Mouse (Mus musculus): ENCODE results near the gene Mapre3. TPM values are rescaled to one million over a fixed set of nuclear protein-coding genes. Genes with fewer than 3 reads are reported as not detected.

The Mapre3 gene
- polyA plus RNA-seq, 1 experiment from 2014 or later: 15.6 TPM

DNA sequence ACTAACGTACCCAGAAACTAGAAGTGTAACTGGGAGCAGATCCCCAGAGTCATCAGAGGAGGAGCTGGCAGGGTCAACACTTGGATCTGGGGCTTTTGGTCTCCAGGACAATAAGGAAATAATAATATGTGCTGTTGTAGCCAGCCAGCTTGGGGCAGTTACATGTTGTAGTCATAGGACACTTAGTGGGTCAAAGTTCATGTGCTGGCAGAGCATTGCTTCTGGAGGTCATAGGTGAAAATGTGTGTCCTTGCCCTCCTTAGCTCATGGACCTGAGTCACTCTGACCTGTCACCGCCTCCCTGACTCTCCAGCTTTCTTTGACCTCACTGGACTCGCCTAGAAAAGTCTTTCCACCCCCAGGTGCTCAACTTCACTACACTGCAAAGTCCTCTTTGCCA, 19.0 kb downstream of the Mapre3 start:
- DNase-seq (ENCODE audit: extremely low spot score, low spot score): no peak
- Histone ChIP-seq H3K36me3 (replicated peaks) (peaks cover 19% of the 10 kb centered on the region), H3K4me1 (no peaks in the 10 kb centered on the region), H3K9me3 (peaks cover 8% of the 10 kb centered on the region), H3K4me3 (no peak overlapping the region), H3K27me3 (ENCODE audit: poor library complexity, severe bottlenecking) (no peaks in the 10 kb centered on the region), H3K27ac (no peak overlapping the region)
- WGBS: 91% methylated on average over 3 of the region's 3 CpGs

DNA sequence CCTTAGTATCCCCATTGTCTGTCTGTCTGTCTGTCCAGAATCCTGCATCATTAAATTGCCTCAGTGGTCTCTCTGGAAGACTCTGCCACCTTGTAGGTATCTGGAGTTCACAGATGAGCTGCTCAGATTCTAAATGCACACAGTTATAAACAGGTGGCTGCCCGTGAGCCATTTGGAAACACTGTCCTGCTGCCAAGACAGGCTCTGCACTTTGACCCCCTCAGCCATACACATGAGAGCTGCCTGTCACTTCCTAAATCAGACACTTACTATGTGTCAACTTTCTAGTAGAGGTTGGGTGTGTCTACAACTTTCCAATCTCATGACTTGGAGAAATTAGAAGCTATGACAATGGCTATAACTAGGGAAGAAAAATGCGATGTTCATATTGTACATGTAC, 25.3 kb downstream of the Mapre3 start:
- H3K9me3 ChIP-seq: peaks cover 8% of the 10 kb centered on the region
- 89% methylated on average over 2 of the region's 2 CpGs for WGBS
- no peak overlapping the region for H3K27ac ChIP-seq
- H3K36me3 ChIP-seq (replicated peaks): peaks cover 19% of the 10 kb centered on the region
- H3K4me1 ChIP-seq: no peaks in the 10 kb centered on the region
- H3K27me3 ChIP-seq (ENCODE audit: poor library complexity, severe bottlenecking): no peaks in the 10 kb centered on the region
- DNase-seq (ENCODE audit: extremely low spot score, low spot score): no peak
- no peak overlapping the region for H3K4me3 ChIP-seq

GRCm38 (mm10) chr5:30841896-30842295, 27.5 kb downstream of the Mapre3 start:
- H3K4me3 ChIP-seq: no peak overlapping the region
- H3K27me3 ChIP-seq (ENCODE audit: poor library complexity, severe bottlenecking): no peaks in the 10 kb centered on the region
- H3K9me3 ChIP-seq: peaks cover 5% of the 10 kb centered on the region
- no peak for DNase-seq (ENCODE audit: extremely low spot score, low spot score)
- H3K27ac ChIP-seq: no peak overlapping the region
- 57% methylated on average over 3 of the region's 3 CpGs for WGBS
- H3K36me3 ChIP-seq (replicated peaks): peaks cover 11% of the 10 kb centered on the region
- no peaks in the 10 kb centered on the region for H3K4me1 ChIP-seq

DNA sequence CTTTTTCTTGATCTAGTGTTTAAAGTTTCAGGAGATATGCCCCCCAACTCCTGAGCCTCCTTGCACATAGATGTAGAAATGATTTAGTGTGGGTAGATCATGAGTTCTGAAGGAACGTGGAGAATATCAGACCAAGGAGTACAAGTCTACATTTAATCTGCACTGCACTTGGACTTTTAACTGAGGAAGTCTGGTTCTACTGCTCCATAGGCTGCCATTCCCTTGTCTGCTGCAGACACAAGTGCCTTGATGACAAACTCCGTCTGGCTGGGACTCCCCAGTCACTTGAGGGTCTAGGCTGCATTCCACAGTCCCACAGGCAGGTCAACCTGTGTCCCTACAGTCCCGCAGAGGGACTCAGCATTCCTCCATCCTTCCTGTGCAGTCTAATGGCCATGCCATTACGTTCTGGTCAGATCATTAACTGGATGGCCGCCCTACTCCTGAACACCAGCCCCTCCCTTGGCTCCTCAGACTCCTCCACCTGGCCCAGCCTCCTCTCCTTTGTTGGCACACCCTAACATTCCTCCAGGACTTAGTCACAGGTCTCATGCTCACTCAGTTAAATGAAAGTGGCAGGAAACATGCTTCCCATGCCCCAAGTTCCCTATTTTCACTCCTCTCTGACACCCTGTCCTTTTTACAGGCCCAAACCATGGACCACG, 35.6 kb downstream of the Mapre3 start:
- 71% methylated on average over 6 of the region's 6 CpGs for WGBS
- no peak overlapping the region for H3K4me3 ChIP-seq
- DNase-seq (ENCODE audit: extremely low spot score, low spot score): no peak
- peaks cover 10% of the 10 kb centered on the region for H3K4me1 ChIP-seq
- no peaks in the 10 kb centered on the region for H3K36me3 ChIP-seq (replicated peaks)
- H3K27ac ChIP-seq: no peak overlapping the region
- no peaks in the 10 kb centered on the region for H3K27me3 ChIP-seq (ENCODE audit: poor library complexity, severe bottlenecking)
- H3K9me3 ChIP-seq: no peaks in the 10 kb centered on the region

DNA sequence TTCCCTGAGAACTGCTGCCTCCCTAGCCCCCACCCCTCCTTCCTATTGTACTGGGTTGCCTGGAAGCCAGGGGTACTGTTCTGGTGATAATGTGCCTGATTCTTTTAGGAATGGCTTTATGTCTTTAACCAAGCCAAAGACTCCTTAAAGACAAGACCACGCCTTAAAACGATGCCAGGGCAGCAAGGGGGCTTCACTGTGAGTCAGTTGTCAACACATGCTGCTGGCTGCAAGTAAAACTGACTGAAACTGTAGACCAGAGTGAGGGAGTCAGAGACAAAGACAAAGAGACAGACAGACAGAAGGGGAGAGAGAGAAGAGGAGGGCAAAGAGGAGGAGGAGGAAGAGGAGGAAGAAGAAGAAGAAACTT, 36.1 kb downstream of the Mapre3 start:
- 71% methylated on average over 2 of the region's 2 CpGs for WGBS
- no peak overlapping the region for H3K4me3 ChIP-seq
- H3K4me1 ChIP-seq: peaks cover 10% of the 10 kb centered on the region
- no peak for DNase-seq (ENCODE audit: extremely low spot score, low spot score)
- H3K27ac ChIP-seq: no peak overlapping the region
- H3K27me3 ChIP-seq (ENCODE audit: poor library complexity, severe bottlenecking): no peaks in the 10 kb centered on the region
- no peaks in the 10 kb centered on the region for H3K36me3 ChIP-seq (replicated peaks)
- H3K9me3 ChIP-seq: no peaks in the 10 kb centered on the region

DNA sequence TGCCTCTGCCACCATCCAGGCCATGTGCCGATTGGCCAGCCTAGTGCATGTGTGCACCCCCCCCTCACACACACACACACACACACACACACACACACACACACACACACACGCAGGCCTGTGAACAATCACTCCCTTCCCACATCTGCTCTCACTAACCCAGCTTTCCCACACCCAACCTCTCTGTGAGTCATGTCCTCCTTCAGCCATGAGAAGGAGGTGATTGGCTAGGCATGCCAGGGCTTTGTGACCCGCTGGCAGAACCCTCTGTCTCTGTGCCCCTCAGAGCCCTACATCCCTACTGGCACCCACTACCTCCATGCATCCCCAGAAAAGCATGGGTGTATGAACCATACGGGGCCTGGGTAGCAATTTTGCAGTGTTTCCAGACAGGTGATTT, 39.1 kb downstream of the Mapre3 start:
- no peaks in the 10 kb centered on the region for H3K27me3 ChIP-seq (ENCODE audit: poor library complexity, severe bottlenecking)
- 94% methylated on average over 4 of the region's 4 CpGs for WGBS
- no peak overlapping the region for H3K4me3 ChIP-seq
- H3K36me3 ChIP-seq (replicated peaks): no peaks in the 10 kb centered on the region
- peaks cover 10% of the 10 kb centered on the region for H3K4me1 ChIP-seq
- H3K9me3 ChIP-seq: no peaks in the 10 kb centered on the region
- no peak overlapping the region for H3K27ac ChIP-seq
- no peak for DNase-seq (ENCODE audit: extremely low spot score, low spot score)

- WGBS: 52% methylated on average over 3 of the region's 3 CpGs
- DNase-seq (ENCODE audit: extremely low spot score, low spot score): no peak
- peaks cover 2% of the 10 kb centered on the region; the same call in 1 of the 2 replicates for H3K4me1 ChIP-seq
- H3K36me3 ChIP-seq (replicated peaks): no peaks in the 10 kb centered on the region
- H3K4me3 ChIP-seq: no peak overlapping the region
- H3K27ac ChIP-seq: no peak overlapping the region
- H3K27me3 ChIP-seq (ENCODE audit: poor library complexity, severe bottlenecking): no peaks in the 10 kb centered on the region
- peaks cover 7% of the 10 kb centered on the region; the same call in 1 of the 2 replicates for H3K9me3 ChIP-seq
Observed at GRCm38 (mm10) chr5:30855674-30856073, 41.2 kb downstream of the Mapre3 start.

DNA sequence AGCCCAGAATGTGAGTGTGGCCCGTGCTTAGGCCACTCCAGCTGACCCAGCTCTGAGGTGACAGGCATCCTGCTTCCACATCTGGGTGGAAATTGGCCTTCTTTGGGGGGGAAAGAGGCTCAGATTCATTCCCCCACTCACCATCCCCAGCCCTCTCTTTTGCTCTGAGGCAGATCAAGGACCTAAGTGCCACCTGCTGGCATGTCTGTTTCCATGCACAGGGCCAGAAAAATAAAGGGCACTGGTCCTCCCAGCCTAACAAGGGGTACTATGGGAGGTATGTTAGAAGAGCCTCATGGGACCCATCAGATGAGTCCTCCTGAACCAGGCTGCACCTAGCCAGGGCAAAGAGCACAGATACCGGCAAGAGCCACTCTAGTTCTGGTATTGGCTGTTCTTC, 41.7 kb downstream of the Mapre3 start:
- Histone ChIP-seq H3K36me3 (replicated peaks) (no peaks in the 10 kb centered on the region), H3K27me3 (ENCODE audit: poor library complexity, severe bottlenecking) (no peaks in the 10 kb centered on the region), H3K4me3 (no peak overlapping the region), H3K27ac (no peak overlapping the region), H3K4me1 (no peaks in the 10 kb centered on the region), H3K9me3 (peaks cover 7% of the 10 kb centered on the region; the same call in 1 of the 2 replicates)
- no peak for DNase-seq (ENCODE audit: extremely low spot score, low spot score)
- WGBS: 89% methylated on average over 2 of the region's 2 CpGs

GRCm38 (mm10) chr5:30863852-30864251, 49.4 kb downstream of the Mapre3 start:
- peaks cover 6% of the 10 kb centered on the region; the same call in 1 of the 2 replicates for H3K27me3 ChIP-seq (ENCODE audit: poor library complexity, severe bottlenecking)
- H3K4me3 ChIP-seq: no peak overlapping the region
- 46% methylated on average over 4 of the region's 4 CpGs for WGBS
- no peak overlapping the region for H3K27ac ChIP-seq
- H3K4me1 ChIP-seq: peaks cover under 1% of the 10 kb centered on the region
- no peak for DNase-seq (ENCODE audit: extremely low spot score, low spot score)
- H3K36me3 ChIP-seq (replicated peaks): peaks cover 39% of the 10 kb centered on the region
- H3K9me3 ChIP-seq: peaks cover 7% of the 10 kb centered on the region; the same call in 1 of the 2 replicates

- Histone ChIP-seq H3K9me3 (peaks cover 7% of the 10 kb centered on the region; the same call in 1 of the 2 replicates), H3K36me3 (replicated peaks) (peaks cover 39% of the 10 kb centered on the region), H3K4me3 (no peak overlapping the region), H3K4me1 (peaks cover 4% of the 10 kb centered on the region), H3K27ac (no peak overlapping the region), H3K27me3 (ENCODE audit: poor library complexity, severe bottlenecking) (peaks cover 6% of the 10 kb centered on the region; the same call in 1 of the 2 replicates)
- DNase-seq (ENCODE audit: extremely low spot score, low spot score): no peak
- WGBS: 48% methylated on average over 15 of the region's 15 CpGs
Observed at GRCm38 (mm10) chr5:30864322-30864721, 49.9 kb downstream of the Mapre3 start.

- Histone ChIP-seq H3K27ac (no peak overlapping the region), H3K36me3 (replicated peaks) (peaks cover 50% of the 10 kb centered on the region), H3K9me3 (no peaks in the 10 kb centered on the region), H3K4me1 (peaks cover 21% of the 10 kb centered on the region), H3K4me3 (no peak overlapping the region), H3K27me3 (ENCODE audit: poor library complexity, severe bottlenecking) (peaks cover 6% of the 10 kb centered on the region; the same call in 1 of the 2 replicates)
- no peak for DNase-seq (ENCODE audit: extremely low spot score, low spot score)
- WGBS: 92% methylated on average over 3 of the region's 3 CpGs
Observed at GRCm38 (mm10) chr5:30866871-30867270, 52.4 kb downstream of the Mapre3 start.

GRCm38 (mm10) chr5:30867712-30868111, 53.3 kb downstream of the Mapre3 start, which contains the start of gene Tmem214:
TSS of gene Tmem214 (plus strand) at chr5:30868012.
- 95% methylated on average over 3 of the region's 3 CpGs for WGBS
- no peak within 1 kb of the TSS for H3K4me3 ChIP-seq
- no peaks in the 10 kb centered on the region for H3K9me3 ChIP-seq
- peaks cover 6% of the 10 kb centered on the region; the same call in 1 of the 2 replicates for H3K27me3 ChIP-seq (ENCODE audit: poor library complexity, severe bottlenecking)
- H3K36me3 ChIP-seq (replicated peaks): peaks cover 52% of the 10 kb centered on the region
- DNase-seq (ENCODE audit: extremely low spot score, low spot score): no peak
- H3K27ac ChIP-seq: peak within 1 kb of the TSS; percentile 93
- H3K4me1 ChIP-seq: peaks cover 21% of the 10 kb centered on the region

- Histone ChIP-seq H3K27ac (peak overlapping the region; percentile 93), H3K4me1 (peaks cover 21% of the 10 kb centered on the region), H3K4me3 (peak overlapping the region; percentile 90), H3K9me3 (no peaks in the 10 kb centered on the region), H3K27me3 (ENCODE audit: poor library complexity, severe bottlenecking) (no peaks in the 10 kb centered on the region), H3K36me3 (replicated peaks) (peaks cover 61% of the 10 kb centered on the region)
- DNase-seq (ENCODE audit: extremely low spot score, low spot score): peak; percentile 32
- WGBS: 23% methylated on average over 9 of the region's 9 CpGs
Observed at GRCm38 (mm10) chr5:30868981-30869380, 54.5 kb downstream of the Mapre3 start.
